Mouse (Mus musculus) hindlimb bud, embryonic 11.5 days (tissue): ENCODE data around the gene Plk1.

Experiments used
- DNase-seq: peaks from one replicate; pipeline ENCODE4 v3.0.0-alpha.2; 2012; ENCODE audit warnings: low read depth, low spot score; ENCODE audit errors: extremely low spot score

Plk1 gene

DNA sequence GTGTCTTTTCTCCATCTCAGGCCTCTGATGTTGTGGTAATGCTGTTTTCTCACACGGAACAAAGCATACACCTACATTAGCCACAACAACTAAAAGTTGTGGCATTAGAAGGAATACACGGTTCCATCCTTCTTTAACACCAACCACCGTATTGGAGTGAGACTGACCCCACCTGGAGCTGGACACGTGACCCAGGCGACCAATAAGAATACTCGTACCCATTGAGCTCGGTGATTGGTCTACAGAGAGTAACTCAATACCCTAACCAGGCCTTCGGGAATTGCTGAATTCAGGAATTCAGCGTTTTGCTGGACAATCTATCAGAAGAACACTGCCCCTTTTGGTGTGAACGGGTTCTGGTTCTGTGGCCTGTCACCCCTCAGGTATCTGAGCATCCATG lies 31.9 kb downstream of the Plk1 start:
- no peak for DNase-seq

DNA sequence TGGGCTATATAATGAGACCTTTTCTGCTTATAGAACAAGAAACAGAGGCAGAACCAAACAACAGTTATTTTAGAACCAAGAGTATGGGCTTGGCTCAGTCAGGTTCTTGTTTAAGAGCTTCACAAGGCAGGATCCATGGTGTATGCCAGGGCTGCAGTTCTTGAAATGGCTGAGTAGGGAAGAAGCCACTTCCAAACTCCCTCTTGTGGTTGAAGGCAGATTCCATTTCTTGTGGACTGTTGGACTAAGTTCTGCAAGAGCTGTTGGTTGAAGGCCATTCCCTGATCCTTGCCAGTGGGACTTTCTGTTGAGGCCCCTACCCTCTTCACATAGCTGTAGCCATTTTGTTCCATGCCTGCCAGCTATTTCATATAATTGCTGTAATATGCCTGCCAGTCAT lies 34.7 kb downstream of the Plk1 start:
- DNase-seq = no peak

- DNase-seq = no peak
Measured at GRCm38 (mm10) chr7:122196771-122197170, 37.5 kb downstream of the Plk1 start.

- peak; percentile 53 for DNase-seq
Measured at GRCm38 (mm10) chr7:122197306-122197705, 38.1 kb downstream of the Plk1 start.

DNA sequence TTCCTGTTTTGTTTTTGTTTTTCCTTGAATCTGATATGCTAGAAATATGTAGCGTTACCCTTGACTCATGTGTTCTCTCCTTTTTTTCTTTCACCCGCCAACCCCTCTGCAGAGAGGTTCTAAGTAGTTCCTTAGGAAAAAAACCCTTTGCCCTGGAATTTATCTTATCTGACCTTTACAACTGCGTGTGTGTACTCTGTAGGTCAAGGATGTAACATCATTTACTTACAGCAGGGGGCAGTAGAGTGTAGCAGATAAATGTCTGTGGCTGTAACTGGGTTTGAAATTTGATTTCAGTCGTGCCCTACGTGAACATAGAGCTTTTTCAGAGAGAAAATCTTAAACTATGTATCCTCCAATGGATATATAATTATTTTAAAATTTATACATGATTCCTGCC lies 40.1 kb downstream of the Plk1 start:
- DNase-seq = no peak

- no peak for DNase-seq
Measured at GRCm38 (mm10) chr7:122203936-122204335, 44.7 kb downstream of the Plk1 start.

GRCm38 (mm10) chr7:122206121-122206520 lies 46.9 kb downstream of the Plk1 start:
- DNase-seq = no peak

GRCm38 (mm10) chr7:122208276-122209021 lies 49.2 kb downstream of the Plk1 start:
- DNase-seq = no peak

- no peak for DNase-seq
Measured at GRCm38 (mm10) chr7:122219315-122219801, 60.1 kb downstream of the Plk1 start, which contains the start of gene Chp2. Chp2 (plus strand) TSS chr7:122219496.
